Mouse (Mus musculus) hindbrain, embryonic 13.5 days (tissue): ENCODE data around the gene 1700001C19Rik. TPM values are rescaled to one million over a fixed set of nuclear protein-coding genes. Genes with fewer than 3 reads are reported as not detected.

ENCODE experiments used
- ATAC-seq: fragments of 200-750 bp; cut with Nextera tagmentation; 2 replicates; pipeline ENCODE4 v1.8.0; 2017; ENCODE audit warnings: moderate TSS enrichment; ENCODE audit not compliant: low FRiP score
- H3K27ac ChIP-seq: fragments of 300-500 bp; sonication (generic); 2 replicates; pipeline ENCODE4 v1.5.1; 2015; ENCODE audit warnings: inconsistent platforms, mild to moderate bottlenecking, moderate library complexity
- H3K27me3 ChIP-seq: fragments of 300-500 bp; sonication (generic); 2 replicates; pipeline ENCODE4 v1.6.1; 2015; ENCODE audit warnings: mild to moderate bottlenecking, inconsistent platforms
- H3K36me3 ChIP-seq: fragments of 300-500 bp; sonication (generic); 2 replicates; pipeline ENCODE4 v1.6.1; 2015; ENCODE audit warnings: mild to moderate bottlenecking, inconsistent platforms
- H3K4me1 ChIP-seq: fragments of 300-500 bp; sonication (generic); replicated peaks from 2 replicates; pipeline ENCODE4 v1.6.1; 2015; ENCODE audit warnings: inconsistent platforms
- H3K4me2 ChIP-seq: fragments of 300-500 bp; sonication (generic); 2 replicates; pipeline ENCODE4 v1.6.1; 2015; ENCODE audit warnings: inconsistent platforms, mild to moderate bottlenecking, moderate library complexity
- H3K4me3 ChIP-seq: fragments of 300-500 bp; sonication (generic); 2 replicates; pipeline ENCODE4 v1.5.1; 2015; ENCODE audit warnings: mild to moderate bottlenecking, inconsistent platforms
- H3K9ac ChIP-seq: fragments of 300-500 bp; sonication (generic); 2 replicates; pipeline ENCODE4 v1.6.1; 2015; ENCODE audit warnings: mild to moderate bottlenecking, inconsistent platforms
- H3K9me3 ChIP-seq: fragments of 300-500 bp; sonication (generic); 2 replicates; pipeline ENCODE4 v1.6.1; 2016; ENCODE audit warnings: inconsistent platforms
- WGBS: fragments of 180-500 bp; shearing (Covaris S2); methylation state at CpG from one replicate; pipeline ENCODE4 v1.1.7; 2015; 5-methylcytosine and 5-hydroxymethylcytosine counted together
- polyA plus RNA-seq: library from polyadenylated mRNA; unstranded; fragments of >200 nt; fragmentation: Nextera tagmentation; extraction: Ambion mirVana; gene quantifications from 2 replicates; pipeline ENCODE4 v1.2.1, GENCODE M21; 2015

Gene 1700001C19Rik
- polyA plus RNA-seq = 0.34 and 0.79 TPM in 2 replicates

GRCm38 (mm10) chr17:47436907-47437547, at the start of gene 1700001C19Rik:
Gene 1700001C19Rik (minus strand): TSS chr17:47437376.
- Histone ChIP-seq H3K27me3 (peaks cover 49% of the 10 kb centered on the region), H3K4me1 (peaks cover 20% of the 10 kb centered on the region), H3K4me2 (peak within 1 kb of the TSS; percentile 73), H3K9me3 (no peaks in the 10 kb centered on the region), H3K27ac (no peak within 1 kb of the TSS), H3K9ac (peak within 1 kb of the TSS; percentile 67), H3K36me3 (no peaks in the 10 kb centered on the region), H3K4me3 (peak within 1 kb of the TSS; percentile 43)
- 4% methylated on average over 25 of the region's 25 CpGs for WGBS
- no peak for ATAC-seq

GRCm38 (mm10) chr17:47485791-47486190, 48.6 kb upstream of the 1700001C19Rik start:
- no peak for ATAC-seq
- Histone ChIP-seq H3K27me3 (no peaks in the 10 kb centered on the region), H3K4me1 (peaks cover 6% of the 10 kb centered on the region; the same call in 1 of the 2 replicates), H3K9ac (no peak overlapping the region), H3K27ac (no peak overlapping the region), H3K9me3 (no peaks in the 10 kb centered on the region), H3K4me2 (no peak overlapping the region), H3K4me3 (no peak overlapping the region), H3K36me3 (peaks cover 29% of the 10 kb centered on the region)
- 87% methylated on average over 3 of the region's 3 CpGs for WGBS

- Histone ChIP-seq H3K36me3 (peaks cover 21% of the 10 kb centered on the region), H3K4me1 (peaks cover 6% of the 10 kb centered on the region; the same call in 1 of the 2 replicates), H3K4me3 (no peak overlapping the region), H3K9ac (no peak overlapping the region), H3K9me3 (no peaks in the 10 kb centered on the region), H3K27me3 (no peaks in the 10 kb centered on the region), H3K27ac (no peak overlapping the region), H3K4me2 (no peak overlapping the region)
- no peak for ATAC-seq
- WGBS = 11% methylated on average over 3 of the region's 3 CpGs
Measured at GRCm38 (mm10) chr17:47484993-47485392, 47.8 kb upstream of the 1700001C19Rik start.

- Histone ChIP-seq H3K27me3 (no peaks in the 10 kb centered on the region), H3K9me3 (no peaks in the 10 kb centered on the region), H3K4me3 (no peak overlapping the region), H3K4me1 (peaks cover 6% of the 10 kb centered on the region; the same call in 1 of the 2 replicates), H3K36me3 (peaks cover 15% of the 10 kb centered on the region), H3K9ac (no peak overlapping the region), H3K27ac (no peak overlapping the region), H3K4me2 (no peak overlapping the region)
- ATAC-seq = 0 out of 2 replicates have a peak, but pooled peaks have one; percentile 30
- 19% methylated on average over 1 of the region's 1 CpGs for WGBS
Measured at GRCm38 (mm10) chr17:47484241-47484921, 47.2 kb upstream of the 1700001C19Rik start.

GRCm38 (mm10) chr17:47482401-47482800, 45.2 kb upstream of the 1700001C19Rik start:
- no peaks in the 10 kb centered on the region for H3K27me3 ChIP-seq
- peaks cover under 1% of the 10 kb centered on the region; the same call in 1 of the 2 replicates for H3K36me3 ChIP-seq
- H3K4me2 ChIP-seq = no peak overlapping the region
- 34% methylated on average over 2 of the region's 2 CpGs for WGBS
- no peak overlapping the region for H3K27ac ChIP-seq
- H3K9me3 ChIP-seq = no peaks in the 10 kb centered on the region
- no peak overlapping the region for H3K4me3 ChIP-seq
- H3K9ac ChIP-seq = no peak overlapping the region
- H3K4me1 ChIP-seq = peaks cover 6% of the 10 kb centered on the region; the same call in 1 of the 2 replicates
- no peak for ATAC-seq

GRCm38 (mm10) chr17:47479887-47480286, 42.7 kb upstream of the 1700001C19Rik start:
- no peak overlapping the region for H3K9ac ChIP-seq
- no peak overlapping the region for H3K27ac ChIP-seq
- no peaks in the 10 kb centered on the region for H3K27me3 ChIP-seq
- no peaks in the 10 kb centered on the region; the same call in 1 of the 2 replicates for H3K4me1 ChIP-seq
- no peak overlapping the region for H3K4me3 ChIP-seq
- no peaks in the 10 kb centered on the region for H3K9me3 ChIP-seq
- WGBS = 77% methylated on average over 3 of the region's 3 CpGs
- H3K4me2 ChIP-seq = no peak overlapping the region
- H3K36me3 ChIP-seq = no peaks in the 10 kb centered on the region
- ATAC-seq = no peak

- no peak overlapping the region for H3K4me3 ChIP-seq
- H3K9ac ChIP-seq = no peak overlapping the region
- H3K36me3 ChIP-seq = no peaks in the 10 kb centered on the region
- no peaks in the 10 kb centered on the region for H3K9me3 ChIP-seq
- H3K4me2 ChIP-seq = no peak overlapping the region
- WGBS = 62% methylated on average over 3 of the region's 3 CpGs
- peaks cover 3% of the 10 kb centered on the region; the same call in 1 of the 2 replicates for H3K4me1 ChIP-seq
- H3K27ac ChIP-seq = no peak overlapping the region
- no peak for ATAC-seq
- peaks cover 4% of the 10 kb centered on the region; the same call in 1 of the 2 replicates for H3K27me3 ChIP-seq
Measured at GRCm38 (mm10) chr17:47475714-47476113, 38.5 kb upstream of the 1700001C19Rik start.

GRCm38 (mm10) chr17:47475181-47475580, 38.0 kb upstream of the 1700001C19Rik start:
- ATAC-seq = no peak
- H3K36me3 ChIP-seq = no peaks in the 10 kb centered on the region
- H3K27me3 ChIP-seq = peaks cover 6% of the 10 kb centered on the region; the same call in 1 of the 2 replicates
- no peaks in the 10 kb centered on the region for H3K9me3 ChIP-seq
- whole genome bisulfite sequencing = 85% methylated on average over 4 of the region's 4 CpGs
- H3K4me1 ChIP-seq = peaks cover 7% of the 10 kb centered on the region; the same call in 1 of the 2 replicates
- no peak overlapping the region for H3K27ac ChIP-seq
- no peak overlapping the region for H3K4me2 ChIP-seq
- H3K4me3 ChIP-seq = no peak overlapping the region
- H3K9ac ChIP-seq = no peak overlapping the region

GRCm38 (mm10) chr17:47474250-47474649, 37.1 kb upstream of the 1700001C19Rik start:
- Histone ChIP-seq H3K9me3 (no peaks in the 10 kb centered on the region), H3K4me3 (no peak overlapping the region), H3K27ac (no peak overlapping the region), H3K4me2 (no peak overlapping the region), H3K9ac (no peak overlapping the region), H3K4me1 (peaks cover 8% of the 10 kb centered on the region; the same call in 1 of the 2 replicates), H3K27me3 (peaks cover 15% of the 10 kb centered on the region), H3K36me3 (no peaks in the 10 kb centered on the region)
- no peak for ATAC-seq
- 80% methylated on average over 4 of the region's 4 CpGs for WGBS

GRCm38 (mm10) chr17:47473434-47473974, 36.3 kb upstream of the 1700001C19Rik start:
- WGBS = 11% methylated on average over 8 of the region's 8 CpGs
- H3K9me3 ChIP-seq = no peaks in the 10 kb centered on the region
- no peak overlapping the region for H3K9ac ChIP-seq
- H3K4me3 ChIP-seq = no peak overlapping the region
- H3K27me3 ChIP-seq = peaks cover 23% of the 10 kb centered on the region
- ATAC-seq = no peak
- no peaks in the 10 kb centered on the region for H3K36me3 ChIP-seq
- H3K4me2 ChIP-seq = no peak overlapping the region
- peaks cover 12% of the 10 kb centered on the region for H3K4me1 ChIP-seq
- H3K27ac ChIP-seq = no peak overlapping the region

- H3K36me3 ChIP-seq = no peaks in the 10 kb centered on the region
- H3K9me3 ChIP-seq = no peaks in the 10 kb centered on the region
- no peak overlapping the region for H3K9ac ChIP-seq
- ATAC-seq = no peak
- WGBS = 51% methylated on average over 15 of the region's 15 CpGs
- H3K27ac ChIP-seq = no peak overlapping the region
- peaks cover 31% of the 10 kb centered on the region for H3K27me3 ChIP-seq
- no peak overlapping the region for H3K4me3 ChIP-seq
- H3K4me1 ChIP-seq = peaks cover 15% of the 10 kb centered on the region
- H3K4me2 ChIP-seq = no peak overlapping the region
Measured at GRCm38 (mm10) chr17:47472435-47473350, 35.5 kb upstream of the 1700001C19Rik start.
